Mouse (Mus musculus) heart, adult 2 months (tissue): ENCODE data around the gene Bpifc. TPM values are rescaled to one million over a fixed set of nuclear protein-coding genes. Genes with fewer than 3 reads are reported as not detected.
"Not testable (repeated sequence)": the region's sequence is repeated elsewhere in the genome, so short reads cannot be mapped to it uniquely, and the experiment has no call there.

Experiments used
- DNase-seq, 2 experiments: peaks; one replicate each; pipeline ENCODE4 v3.0.0; 2021
- H3K27ac ChIP-seq: fragments of 200-600 bp; 2 replicates; pipeline ENCODE4 v1.8.1; 2022
- H3K27me3 ChIP-seq: fragments of 200-500 bp; 2 replicates; pipeline ENCODE4 v1.6.1; 2012; ENCODE audit warnings: mild to moderate bottlenecking, low read length, inconsistent platforms, mixed read lengths; ENCODE audit not compliant: control insufficient read depth, insufficient read depth
- H3K36me3 ChIP-seq: fragments of 200-500 bp; 2 replicates; pipeline ENCODE4 v1.6.1; 2012; ENCODE audit warnings: low read length, inconsistent platforms; ENCODE audit not compliant: control insufficient read depth, insufficient read depth
- H3K4me1 ChIP-seq: fragments of 200-500 bp; 2 replicates; pipeline ENCODE4 v1.6.1; 2011; ENCODE audit warnings: low read length; ENCODE audit not compliant: control insufficient read depth, insufficient read depth
- H3K4me3 ChIP-seq: fragments of 200-600 bp; 2 replicates; pipeline ENCODE4 v1.8.1; 2022
- H3K79me2 ChIP-seq: fragments of 200-500 bp; replicated peaks from 2 replicates; pipeline ENCODE4 v1.6.1; 2012; ENCODE audit warnings: mild to moderate bottlenecking, inconsistent platforms, low read length, moderate library complexity, mixed read lengths; ENCODE audit not compliant: control insufficient read depth, insufficient read depth
- H3K9ac ChIP-seq: fragments of 200-500 bp; 2 replicates; pipeline ENCODE4 v1.6.1; 2012; ENCODE audit warnings: low read depth, mild to moderate bottlenecking, control low read depth, inconsistent platforms, low read length, mixed read lengths
- CTCF ChIP-seq: fragments of 200-600 bp; IDR thresholded peaks from 2 replicates; pipeline ENCODE4 v1.8.1; 2022; ENCODE audit warnings: antibody characterized with exemption, mild to moderate bottlenecking, moderate library complexity
- EP300 ChIP-seq: fragments of 200-500 bp; IDR thresholded peaks from 2 replicates; pipeline ENCODE4 v1.6.1; 2011; ENCODE audit warnings: low read depth, low read length, control low read depth; ENCODE audit not compliant: insufficient read depth
- POLR2A ChIP-seq: fragments of 200-500 bp; IDR thresholded peaks from 2 replicates; pipeline ENCODE4 v1.6.1; 2011; ENCODE audit warnings: mild to moderate bottlenecking, low read depth, low read length, control low read depth; ENCODE audit not compliant: insufficient read depth
- WGBS: fragments of 180-500 bp; shearing (Covaris S2); methylation state at CpG from one replicate; pipeline ENCODE4 v1.1.7; 2018; 5-methylcytosine and 5-hydroxymethylcytosine counted together
- intact Hi-C: fragments of 180-260 bp; cut with DNase I; formaldehyde crosslinking; loops from one replicate; pipeline ENCODE4 v1.15.1; 2025
- polyA plus RNA-seq: library from polyadenylated mRNA; depleted of rRNA; stranded (reverse); fragments of >200 nt; gene quantifications from 2 replicates; pipeline ENCODE4 v1.2.3, GENCODE M21; 2012
- total RNA-seq, 2 experiments: library from RNA; stranded (reverse); gene quantifications; 2 replicates each; pipeline ENCODE4 v1.2.3; 2021

Bpifc gene
- total and polyA plus RNA-seq, 3 experiments, result not detected

- no peaks in the 10 kb centered on the region for H3K79me2 ChIP-seq
- H3K36me3 ChIP-seq, result peaks cover 12% of the 10 kb centered on the region
- DNase-seq, result no peak
- intact Hi-C loops, result no loop called here
- WGBS, result 83% methylated on average over 7 of the region's 7 CpGs
- H3K4me3 ChIP-seq, result no peak overlapping the region
- no peaks in the 10 kb centered on the region for H3K27me3 ChIP-seq
- peaks cover 5% of the 10 kb centered on the region for H3K4me1 ChIP-seq
- TF ChIP-seq CTCF, result no peak
- no peak for TF ChIP-seq EP300
- TF ChIP-seq POLR2A, result no peak
- H3K27ac ChIP-seq, result no peak overlapping the region
- no peak overlapping the region for H3K9ac ChIP-seq
These were observed 19.0 kb upstream of the Bpifc start for GRCm38 (mm10) chr10:86030743-86031142.

DNA sequence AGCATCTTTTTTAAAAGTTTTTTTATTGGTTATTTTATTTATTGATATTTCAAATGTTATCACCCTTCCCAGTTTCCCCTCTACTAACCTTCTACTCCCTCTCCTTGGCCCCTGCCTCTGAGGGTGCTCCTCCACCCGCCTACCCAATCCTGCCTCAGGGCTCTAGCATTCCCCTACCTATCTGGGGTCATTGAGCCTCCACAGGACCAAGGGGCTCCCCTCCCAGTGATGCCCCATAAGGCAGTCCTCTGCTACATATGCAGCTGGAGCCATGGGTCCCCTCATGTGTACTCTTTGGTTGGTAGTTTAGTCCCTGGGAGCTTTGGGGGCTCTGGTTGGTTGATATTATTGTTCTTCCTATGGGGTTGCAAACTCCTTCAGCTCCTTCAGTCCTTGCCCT, 15.1 kb upstream of the Bpifc start:
- intact Hi-C loops, H3K27ac ChIP-seq, H3K79me2 ChIP-seq, H3K27me3 ChIP-seq, DNase-seq, H3K4me3 ChIP-seq, H3K9ac ChIP-seq, H3K4me1 ChIP-seq: not testable (repeated sequence)
- H3K36me3 ChIP-seq, result peaks cover 13% of the 10 kb centered on the region
- 95% methylated on average over 1 of the region's 1 CpGs for WGBS

GRCm38 (mm10) chr10:86026354-86026753, 14.7 kb upstream of the Bpifc start:
- H3K36me3 ChIP-seq, result peaks cover 13% of the 10 kb centered on the region
- H3K4me1 ChIP-seq, result peaks cover 7% of the 10 kb centered on the region
- H3K27ac ChIP-seq, result no peak overlapping the region
- DNase-seq, result no peak
- intact Hi-C loops, result no loop called here
- H3K79me2 ChIP-seq, result peaks cover 2% of the 10 kb centered on the region; the same call in 1 of the 2 replicates
- H3K4me3 ChIP-seq, result no peak overlapping the region
- TF ChIP-seq CTCF, result no peak
- TF ChIP-seq EP300, result no peak
- TF ChIP-seq POLR2A, result no peak
- 97% methylated on average over 3 of the region's 3 CpGs for WGBS
- no peaks in the 10 kb centered on the region for H3K27me3 ChIP-seq
- H3K9ac ChIP-seq, result no peak overlapping the region

- intact Hi-C loops, result no loop called here
- no peak for TF ChIP-seq CTCF
- no peak for TF ChIP-seq EP300
- TF ChIP-seq POLR2A, result no peak
- Histone ChIP-seq H3K79me2 (peaks cover 2% of the 10 kb centered on the region; the same call in 1 of the 2 replicates), H3K27ac (no peak overlapping the region), H3K27me3 (no peaks in the 10 kb centered on the region), H3K36me3 (peaks cover 13% of the 10 kb centered on the region), H3K9ac (no peak overlapping the region), H3K4me3 (no peak overlapping the region), H3K4me1 (peaks cover 7% of the 10 kb centered on the region)
- 86% methylated on average over 2 of the region's 2 CpGs for WGBS
- no peak for DNase-seq
These were observed 14.2 kb upstream of the Bpifc start for GRCm38 (mm10) chr10:86025906-86026305.

GRCm38 (mm10) chr10:86023149-86023548, 11.5 kb upstream of the Bpifc start:
- no peak overlapping the region for H3K4me3 ChIP-seq
- H3K9ac ChIP-seq, result no peak overlapping the region
- H3K27ac ChIP-seq, result no peak overlapping the region
- H3K79me2 ChIP-seq, result peaks cover 2% of the 10 kb centered on the region; the same call in 1 of the 2 replicates
- no peak for TF ChIP-seq EP300
- TF ChIP-seq POLR2A, result no peak
- TF ChIP-seq CTCF, result no peak
- intact Hi-C loops, result loop anchor here (2.0 kb wide), 1 partner anchor 274 kb away; no protein-coding TSS in a partner anchor
- peaks cover 5% of the 10 kb centered on the region for H3K4me1 ChIP-seq
- no peaks in the 10 kb centered on the region for H3K27me3 ChIP-seq
- H3K36me3 ChIP-seq, result peaks cover 11% of the 10 kb centered on the region
- DNase-seq, result no peak

DNA sequence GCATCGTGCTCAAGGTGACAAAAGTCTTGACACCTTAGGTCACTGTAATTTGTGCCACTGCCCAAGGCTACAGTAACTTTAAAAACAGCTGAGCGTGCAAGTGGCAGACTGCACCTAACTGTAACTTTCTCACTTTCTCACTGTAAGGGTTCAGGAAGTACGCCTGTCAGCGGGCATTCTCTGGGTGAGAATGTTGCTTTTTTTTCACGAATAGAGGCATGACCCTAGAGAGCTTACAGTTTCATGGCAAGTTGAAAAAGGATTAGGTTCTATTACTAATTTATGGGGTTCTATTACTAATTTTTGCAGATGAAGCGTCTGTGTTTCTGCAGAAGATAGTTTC, 10.8 kb upstream of the Bpifc start:
- Histone ChIP-seq H3K9ac (peak overlapping the region; percentile 96), H3K4me3 (peak overlapping the region; percentile 96), H3K36me3 (peaks cover 5% of the 10 kb centered on the region), H3K27me3 (no peaks in the 10 kb centered on the region), H3K79me2 (peaks cover 2% of the 10 kb centered on the region; the same call in 1 of the 2 replicates), H3K4me1 (peaks cover 1% of the 10 kb centered on the region; the same call in 1 of the 2 replicates), H3K27ac (peak overlapping the region; percentile 98)
- no peak for TF ChIP-seq EP300
- no peak for TF ChIP-seq CTCF
- TF ChIP-seq POLR2A, result no peak
- 7% methylated on average over 6 of the region's 6 CpGs for WGBS
- no peak for DNase-seq
- intact Hi-C loops, result loop anchor here (2.0 kb wide), 1 partner anchor 274 kb away; no protein-coding TSS in a partner anchor
